Mouse (Mus musculus) ovary, postnatal 14 days (tissue): ENCODE results near the gene Tenm3.
"Not testable (repeated sequence)": the region's sequence is repeated elsewhere in the genome, so short reads cannot be mapped to it uniquely, and the experiment has no call there.

Experiments used
- DNase-seq: peaks from one replicate; pipeline ENCODE4 v3.0.0; 2022; ENCODE audit warnings: low spot score

Gene Tenm3

GRCm38 (mm10) chr8:48203611-48204010, 640.1 kb downstream of the Tenm3 start:
- DNase-seq: no peak

GRCm38 (mm10) chr8:48203161-48203560, 640.6 kb downstream of the Tenm3 start:
- DNase-seq: no peak

- DNase-seq: no peak
Observed at GRCm38 (mm10) chr8:48202632-48203031, 641.1 kb downstream of the Tenm3 start.

GRCm38 (mm10) chr8:48199171-48199570, 644.6 kb downstream of the Tenm3 start:
- DNase-seq: no peak

GRCm38 (mm10) chr8:48195971-48196370, 647.8 kb downstream of the Tenm3 start:
- no peak for DNase-seq

GRCm38 (mm10) chr8:48188586-48188985, 655.2 kb downstream of the Tenm3 start:
- no peak for DNase-seq

GRCm38 (mm10) chr8:48183758-48184157, 660.0 kb downstream of the Tenm3 start:
- no peak for DNase-seq

GRCm38 (mm10) chr8:48181000-48181399, 662.8 kb downstream of the Tenm3 start:
- no peak for DNase-seq

GRCm38 (mm10) chr8:48180146-48180545, 663.6 kb downstream of the Tenm3 start:
- not testable (repeated sequence) for DNase-seq

GRCm38 (mm10) chr8:48178993-48179392, 664.8 kb downstream of the Tenm3 start:
- no peak for DNase-seq

GRCm38 (mm10) chr8:48177876-48178275, 665.9 kb downstream of the Tenm3 start:
- no peak for DNase-seq
